In genomic region chr9:60999001-60999529, GRCm38 (mm10) we compare ENCODE assay signal across 9 mouse cellular contexts.
DNase-seq lines count a peak whose midpoint lies in the region; ATAC-seq and TF ChIP-seq lines count a peak whose summit lies in the region.
"Had no signal": no experiment of that assay in that cellular context is flagged by ENCODE, and none has a peak within 500 bp of the region (broad histone marks: within the 10 kb centered on the region; RNA-seq: fewer than 3 reads in every experiment).

No protein-coding gene starts in this region.

- no peak overlapping the region for H3K27ac ChIP-seq in heart, embryonic 11.5 days (ENCODE audit: low read depth, low read length)
- no peak overlapping the region for H3K27ac ChIP-seq in liver, embryonic 14.5 days
- no peak overlapping the region for H3K27ac ChIP-seq in forebrain, embryonic 13.5 days
- H3K27ac ChIP-seq: limb, embryonic 15.5 days had no signal

- no peak for TF ChIP-seq EP300 in liver, embryonic 14.5 days (IDR thresholded peaks at IDR 0.05; ENCODE audit: low read depth)

- H3K36me3 ChIP-seq in heart, embryonic 11.5 days (ENCODE audit: control insufficient read depth, insufficient read depth, low read length), result no peaks in the 10 kb centered on the region
- H3K36me3 ChIP-seq in liver, embryonic 14.5 days (replicated peaks; ENCODE audit: control insufficient read depth, insufficient read depth, low read depth), result no peaks in the 10 kb centered on the region
- H3K36me3 ChIP-seq in forebrain, embryonic 13.5 days (ENCODE audit: poor library complexity, severe bottlenecking), result no peaks in the 10 kb centered on the region
- H3K36me3 ChIP-seq: limb, embryonic 15.5 days had no signal

- peaks cover 5% of the 10 kb centered on the region for H3K4me1 ChIP-seq in heart, embryonic 11.5 days (ENCODE audit: control insufficient read depth, insufficient read depth, low read length)
- 0 out of 4 replicates have a peak, but pooled peaks cover 0 to 5% of the 10 kb centered on the region in 2 experiments for H3K4me1 ChIP-seq in liver, embryonic 14.5 days (replicated peaks; ENCODE audit: control insufficient read depth in 2 of 2, insufficient read depth in 2 of 2, low read length in 1 of 2)
- H3K4me1 ChIP-seq in forebrain, embryonic 13.5 days, result no peaks in the 10 kb centered on the region

- no peak overlapping the region for H3K4me2 ChIP-seq in heart, embryonic 11.5 days
- H3K4me2 ChIP-seq in liver, embryonic 14.5 days (ENCODE audit: low read depth), result no peak overlapping the region
- H3K4me2 ChIP-seq in forebrain, embryonic 13.5 days, result no peak overlapping the region
- H3K4me2 ChIP-seq: limb, embryonic 15.5 days had no signal

- peak; percentile 97 for DNase-seq in heart, adult 11 months
- peak; percentile 33 for DNase-seq in urinary bladder, postnatal 14 days (ENCODE audit: low spot score)
- DNase-seq in urinary bladder, postnatal 25 days (ENCODE audit: low spot score), result no peak
- DNase-seq in liver, embryonic 14.5 days (ENCODE audit: low read depth in 3 of 3, low spot score in 3 of 3), result peak in 2 of 3 experiments; percentile 24 to 59
- peak; percentile 73 for DNase-seq in spleen, adult 18-20 months
- no peak for DNase-seq in cerebellum, adult 9-11 months

- TF ChIP-seq CTCF in liver, embryonic 14.5 days (IDR thresholded peaks at IDR 0.05; ENCODE audit: low read depth), result peak; percentile 68

- peaks cover 5% of the 10 kb centered on the region; the same call in 1 of the 2 replicates for H3K27me3 ChIP-seq in heart, embryonic 11.5 days (ENCODE audit: control insufficient read depth, insufficient read depth, low read length)
- no peaks in the 10 kb centered on the region for H3K27me3 ChIP-seq in liver, embryonic 14.5 days (ENCODE audit: control insufficient read depth, insufficient read depth, low read length)
- H3K27me3 ChIP-seq in forebrain, embryonic 13.5 days, result no peaks in the 10 kb centered on the region

- 41% methylated on average over 6 of the region's 6 CpGs for WGBS in heart, embryonic 11.5 days (ENCODE audit: insufficient replicate concordance)
- WGBS in liver, embryonic 14.5 days (ENCODE audit: insufficient replicate concordance), result 4% methylated on average over 6 of the region's 6 CpGs
- 50% methylated on average over 6 of the region's 6 CpGs for WGBS in forebrain, embryonic 13.5 days

- no peak for ATAC-seq in heart, embryonic 11.5 days (replicated peaks; ENCODE audit: insufficient number of reproducible peaks, low FRiP score, low TSS enrichment)
- no peak; the same call in 1 of the 2 replicates for ATAC-seq in liver, embryonic 14.5 days (ENCODE audit: insufficient read depth)
- ATAC-seq in forebrain, embryonic 13.5 days, result no peak

- no peak overlapping the region for H3K4me3 ChIP-seq in heart, embryonic 11.5 days (ENCODE audit: low read depth, low read length)
- no peak overlapping the region for H3K4me3 ChIP-seq in liver, embryonic 14.5 days (ENCODE audit: insufficient read depth in 1 of 2, low read depth in 2 of 2, low read length in 2 of 2)
- no peak overlapping the region for H3K4me3 ChIP-seq in forebrain, embryonic 13.5 days
- H3K4me3 ChIP-seq: limb, embryonic 15.5 days had no signal

- no peaks in the 10 kb centered on the region for H3K9me3 ChIP-seq in heart, embryonic 11.5 days (replicated peaks; ENCODE audit: control insufficient read depth, low read length)
- no peaks in the 10 kb centered on the region for H3K9me3 ChIP-seq in liver, embryonic 14.5 days (ENCODE audit: control insufficient read depth, low read length)
- no peaks in the 10 kb centered on the region for H3K9me3 ChIP-seq in forebrain, embryonic 13.5 days (replicated peaks)
- H3K9me3 ChIP-seq: limb, embryonic 15.5 days had no signal

- H3K9ac ChIP-seq in heart, embryonic 11.5 days (ENCODE audit: low read depth, low read length), result no peak overlapping the region
- no peak overlapping the region for H3K9ac ChIP-seq in liver, embryonic 14.5 days (replicated peaks)
- H3K9ac ChIP-seq in forebrain, embryonic 13.5 days, result no peak overlapping the region
- H3K9ac ChIP-seq: limb, embryonic 15.5 days had no signal

Comparison
In these comparisons a context has a peak if more than half of its experiments do, and no peak if none do; other contexts are left out.
1. DNase-seq: peak in heart, adult 11 months (single experiment), urinary bladder, postnatal 14 days (single experiment), liver, embryonic 14.5 days (2 of 3) and spleen, adult 18-20 months (2 of 2); none in urinary bladder, postnatal 25 days (single experiment) and cerebellum, adult 9-11 months (single experiment).